Mouse (Mus musculus): ENCODE measurements around the gene Edc4.

Edc4 gene

DNA sequence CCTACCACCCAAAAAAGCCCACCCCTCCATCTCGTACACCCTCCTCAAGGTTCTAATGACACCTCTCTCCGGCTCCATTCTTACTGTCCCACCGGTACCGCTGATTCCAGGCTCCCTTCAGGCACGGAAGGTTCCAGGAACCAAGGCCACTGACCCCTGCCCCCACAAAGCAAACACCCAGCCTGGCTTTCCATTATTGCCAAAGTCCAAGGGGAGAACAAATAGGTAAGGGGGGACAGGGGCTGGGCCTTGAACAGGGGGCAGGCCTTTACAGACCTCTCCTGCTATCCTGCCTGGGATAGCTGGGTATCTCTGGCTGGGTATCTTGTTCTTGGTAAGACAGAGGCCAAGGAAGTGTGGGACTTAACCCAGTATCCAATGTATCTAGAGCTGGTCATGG is 61.9 kb downstream of the Edc4 start:
- no peak for DNase-seq (ENCODE audit: low read depth)

DNA sequence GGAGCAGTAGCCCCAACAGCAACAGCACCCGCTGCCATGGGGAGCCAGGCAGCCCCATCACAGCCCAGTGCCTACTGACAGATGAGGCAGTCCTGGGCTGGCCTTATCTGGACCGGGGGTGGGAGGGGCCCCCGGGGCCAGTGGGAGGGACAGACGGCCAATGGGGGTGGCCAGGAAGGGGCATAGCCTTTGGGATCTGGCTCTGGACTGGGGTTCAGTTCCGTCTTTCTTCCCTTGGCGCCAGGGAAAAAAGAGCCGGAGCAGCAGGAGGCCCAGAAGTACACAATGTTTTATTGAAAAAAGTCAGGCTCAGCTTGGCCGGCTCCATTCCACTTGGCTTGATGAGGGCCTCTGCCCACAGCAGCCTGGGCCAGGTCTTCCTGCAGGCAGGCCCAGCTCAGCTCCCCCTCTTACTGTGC is 62.6 kb downstream of the Edc4 start, which contains the start of gene Lcat:
Gene Lcat, minus strand, starts transcription at position 62 of the 419 bp plus-strand sequence.
- no peak for DNase-seq (ENCODE audit: low read depth)

Data from c-Kit-positive CD71-positive TER-119-negative erythroid progenitor cells, embryonic 14.5 days (primary cell).